Mouse (Mus musculus) C2C12 (cell line): ENCODE measurements around the gene Kdm2a. TPM values are rescaled to one million over a fixed set of nuclear protein-coding genes. Genes with fewer than 3 reads are reported as not detected.

Experiments used
- H3K27me3 ChIP-seq: one replicate; pipeline ENCODE4 v1.6.1; 2011; ENCODE audit not compliant: control insufficient read depth, insufficient read depth, insufficient read length
- H3K36me3 ChIP-seq: one replicate; pipeline ENCODE4 v1.6.1; 2011; ENCODE audit not compliant: control insufficient read depth, insufficient read depth
- H3K4me3 ChIP-seq: one replicate; pipeline ENCODE4 v1.5.1; 2011; ENCODE audit warnings: mild to moderate bottlenecking, control low read depth; ENCODE audit not compliant: poor library complexity, insufficient read depth, severe bottlenecking
- H3K79me2 ChIP-seq: one replicate; pipeline ENCODE4 v1.6.1; 2011; ENCODE audit not compliant: control insufficient read depth, insufficient read depth
- H3K79me3 ChIP-seq: one replicate; pipeline ENCODE4 v1.6.1; 2011; ENCODE audit warnings: low read depth, control low read depth
- H3ac ChIP-seq: one replicate; pipeline ENCODE3; 2011; ENCODE audit warnings: low read depth; ENCODE audit not compliant: control insufficient read depth, insufficient read length
- CEBPB ChIP-seq: IDR thresholded peaks from one replicate; pipeline ENCODE4 v1.6.1; 2011; ENCODE audit warnings: low read depth, mild to moderate bottlenecking, control low read depth, moderate library complexity
- CTCF ChIP-seq: IDR thresholded peaks from one replicate; pipeline ENCODE4 v1.5.1; 2011; ENCODE audit not compliant: control insufficient read depth, insufficient read depth, insufficient read length
- FOSL1 ChIP-seq: IDR thresholded peaks from one replicate; pipeline ENCODE4 v1.8.0; 2011; ENCODE audit warnings: mild to moderate bottlenecking, low read length; ENCODE audit not compliant: poor library complexity, insufficient read depth, severe bottlenecking
- MAX ChIP-seq: IDR thresholded peaks from one replicate; pipeline ENCODE4 v1.6.1; 2011; ENCODE audit warnings: mild to moderate bottlenecking, control low read depth
- MYOD1 ChIP-seq: IDR thresholded peaks from one replicate; pipeline ENCODE4 v1.6.1; 2011; ENCODE audit warnings: low read depth; ENCODE audit not compliant: control insufficient read depth, insufficient read length
- MYOG ChIP-seq: IDR thresholded peaks from one replicate; pipeline ENCODE4 v1.6.1; 2011; ENCODE audit not compliant: control insufficient read depth, insufficient read length; ENCODE audit errors: extremely low read depth
- USF1 ChIP-seq: IDR thresholded peaks from one replicate; pipeline ENCODE4 v1.6.1; 2011; ENCODE audit warnings: low read depth, mild to moderate bottlenecking, control low read depth, moderate library complexity
- polyA plus RNA-seq: library from polyadenylated mRNA; unstranded; fragments of >200 nt; fragmentation: generic; extraction: Trizol; gene quantifications from one replicate; pipeline ENCODE4 v1.2.1, GENCODE M21; 2012; ENCODE audit warnings: missing spikeins

The Kdm2a gene
- polyA plus RNA-seq, 1 experiment = 24.0 TPM

DNA sequence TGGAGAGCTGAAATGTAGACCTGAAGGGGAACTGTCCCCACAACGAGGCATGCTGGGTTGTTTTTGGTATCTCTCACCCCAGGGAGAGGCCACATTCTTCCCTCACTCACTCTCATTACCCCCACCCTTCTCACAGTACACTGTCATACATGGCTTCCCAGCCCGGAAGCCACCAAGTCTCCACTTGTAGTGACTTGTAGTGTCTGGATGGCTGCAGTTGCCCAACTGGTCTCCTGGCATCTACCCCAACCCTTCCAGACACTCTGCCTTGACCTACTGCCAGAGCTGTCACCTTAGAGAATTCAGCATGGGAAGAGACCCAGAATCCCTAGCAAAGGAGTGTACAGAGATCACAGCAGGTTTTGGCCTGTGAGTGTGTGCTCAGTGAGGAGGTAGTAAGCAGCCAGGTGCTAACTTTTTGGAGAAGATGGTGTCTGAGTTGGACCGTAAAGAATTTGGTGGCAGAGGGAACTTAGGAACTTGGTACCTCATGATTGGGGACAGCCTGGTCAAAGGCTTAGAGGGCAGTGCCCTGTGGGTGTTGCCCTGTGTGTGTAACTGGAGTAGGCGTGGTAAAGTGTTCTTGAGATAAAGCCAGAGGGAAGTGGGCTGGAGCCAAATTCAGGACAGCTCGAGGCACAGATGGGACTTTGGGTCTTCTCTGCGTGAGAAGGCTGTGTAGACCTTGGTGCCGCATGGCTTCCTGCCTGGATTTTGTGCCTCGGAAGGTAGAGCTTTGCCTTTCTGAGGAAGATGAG is 22.2 kb upstream of the Kdm2a start:
- Histone ChIP-seq H3ac (no peak overlapping the region), H3K36me3 (peaks cover 10% of the 10 kb centered on the region), H3K79me2 (no peaks in the 10 kb centered on the region), H3K27me3 (no peaks in the 10 kb centered on the region), H3K4me3 (no peak overlapping the region), H3K79me3 (no peaks in the 10 kb centered on the region)
- TF ChIP-seq FOSL1 (no peak), CEBPB (no peak), MAX (no peak), USF1 (no peak), MYOG (no peak), MYOD1 (no peak), CTCF (no peak)

DNA sequence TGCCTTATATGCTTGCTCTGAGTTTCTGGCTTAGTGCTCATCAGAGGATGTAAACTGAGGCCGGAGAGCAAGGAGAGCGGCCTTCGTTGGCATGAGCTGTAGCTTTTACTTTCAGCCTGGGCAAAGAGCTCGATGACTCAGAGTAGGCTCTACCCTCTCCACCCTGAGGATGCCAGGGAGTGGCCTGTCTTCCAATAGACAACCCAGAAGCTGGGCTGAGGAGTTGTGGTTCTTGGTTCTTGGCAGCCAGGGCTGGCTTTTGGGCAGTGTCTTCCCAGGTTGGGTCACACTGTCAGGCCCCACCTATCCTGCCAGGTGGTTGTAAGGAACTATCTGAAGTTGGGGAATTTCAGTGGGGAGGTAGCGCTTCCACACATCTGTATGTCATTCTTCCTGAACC is 21.6 kb upstream of the Kdm2a start:
- Histone ChIP-seq H3ac (no peak overlapping the region), H3K27me3 (no peaks in the 10 kb centered on the region), H3K79me2 (no peaks in the 10 kb centered on the region), H3K79me3 (no peaks in the 10 kb centered on the region), H3K4me3 (no peak overlapping the region), H3K36me3 (peaks cover 4% of the 10 kb centered on the region)
- TF ChIP-seq MYOD1 (no peak), CEBPB (no peak), MYOG (no peak), CTCF (no peak), MAX (no peak), USF1 (no peak), FOSL1 (no peak)

DNA sequence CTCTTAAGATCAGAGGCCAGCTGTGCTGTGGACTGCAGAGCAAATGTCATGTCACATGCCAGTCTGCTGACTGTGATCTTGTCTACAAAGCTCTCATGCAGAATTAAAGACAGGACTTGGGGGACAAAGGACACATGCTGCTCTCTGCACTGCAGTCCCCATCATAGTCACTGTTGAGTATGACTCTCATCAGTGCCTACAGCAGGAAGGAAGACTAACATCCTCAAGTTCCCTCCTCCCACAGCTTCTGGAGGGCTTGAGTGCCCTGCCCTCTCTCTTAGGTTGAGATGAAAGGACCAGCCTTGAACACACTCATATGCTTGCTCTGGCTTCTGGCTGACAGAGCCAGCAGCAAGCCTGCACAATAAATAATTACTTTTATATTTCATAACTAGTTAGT is 19.6 kb upstream of the Kdm2a start:
- Histone ChIP-seq H3K36me3 (no peaks in the 10 kb centered on the region), H3K4me3 (no peak overlapping the region), H3K79me3 (no peaks in the 10 kb centered on the region), H3K79me2 (no peaks in the 10 kb centered on the region), H3K27me3 (no peaks in the 10 kb centered on the region), H3ac (no peak overlapping the region)
- no peak for TF ChIP-seq MAX
- TF ChIP-seq USF1 = no peak
- no peak for TF ChIP-seq MYOG
- no peak for TF ChIP-seq MYOD1
- no peak for TF ChIP-seq CTCF
- no peak for TF ChIP-seq CEBPB
- no peak for TF ChIP-seq FOSL1

DNA sequence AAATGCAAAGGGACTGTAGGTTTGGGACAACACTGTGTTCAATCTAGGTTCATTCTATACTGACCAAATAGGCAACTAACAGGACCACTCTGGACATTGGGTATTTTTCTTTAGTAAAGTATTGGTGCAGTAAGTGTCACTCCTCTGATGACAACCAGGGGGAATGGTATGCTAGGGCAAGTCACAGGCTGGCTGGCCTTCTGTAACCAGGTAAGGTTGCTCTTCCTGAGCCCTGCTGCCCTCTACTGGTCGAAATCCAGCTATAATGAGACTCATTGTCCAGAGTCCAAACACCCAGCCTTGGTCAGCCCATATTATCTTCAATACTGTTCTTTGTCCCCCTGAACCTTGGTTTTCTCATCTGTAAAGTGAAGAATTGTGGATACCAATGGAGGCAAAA is 19.1 kb upstream of the Kdm2a start:
- H3K79me3 ChIP-seq = no peaks in the 10 kb centered on the region
- no peak overlapping the region for H3ac ChIP-seq
- no peaks in the 10 kb centered on the region for H3K27me3 ChIP-seq
- no peaks in the 10 kb centered on the region for H3K79me2 ChIP-seq
- H3K36me3 ChIP-seq = no peaks in the 10 kb centered on the region
- no peak overlapping the region for H3K4me3 ChIP-seq
- TF ChIP-seq CEBPB (no peak), MAX (no peak), CTCF (peak; percentile 45), FOSL1 (no peak)

DNA sequence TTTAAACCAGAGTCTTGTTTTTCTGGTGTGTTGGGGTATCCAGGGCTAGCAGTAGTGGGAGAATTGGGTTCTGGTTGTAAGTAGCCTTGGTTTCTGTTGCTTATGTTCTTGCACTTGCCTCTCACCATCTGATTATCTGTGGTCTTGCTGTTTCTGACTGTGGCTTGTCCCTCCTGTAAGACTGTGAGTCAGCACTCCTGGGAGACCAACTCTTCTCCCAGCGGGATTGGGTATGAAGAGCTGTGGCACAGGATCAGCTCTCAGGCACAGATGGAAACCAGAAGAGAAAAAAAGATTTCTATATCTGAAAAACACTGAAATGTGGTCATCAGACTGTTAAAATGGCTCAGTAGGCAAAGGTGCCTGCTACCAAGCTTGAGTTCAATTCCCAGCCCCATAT is 16.5 kb upstream of the Kdm2a start:
- TF ChIP-seq MYOG = no peak
- no peak for TF ChIP-seq FOSL1
- Histone ChIP-seq H3K79me2 (no peaks in the 10 kb centered on the region), H3K79me3 (no peaks in the 10 kb centered on the region), H3K4me3 (no peak overlapping the region), H3ac (no peak overlapping the region), H3K27me3 (no peaks in the 10 kb centered on the region), H3K36me3 (no peaks in the 10 kb centered on the region)

DNA sequence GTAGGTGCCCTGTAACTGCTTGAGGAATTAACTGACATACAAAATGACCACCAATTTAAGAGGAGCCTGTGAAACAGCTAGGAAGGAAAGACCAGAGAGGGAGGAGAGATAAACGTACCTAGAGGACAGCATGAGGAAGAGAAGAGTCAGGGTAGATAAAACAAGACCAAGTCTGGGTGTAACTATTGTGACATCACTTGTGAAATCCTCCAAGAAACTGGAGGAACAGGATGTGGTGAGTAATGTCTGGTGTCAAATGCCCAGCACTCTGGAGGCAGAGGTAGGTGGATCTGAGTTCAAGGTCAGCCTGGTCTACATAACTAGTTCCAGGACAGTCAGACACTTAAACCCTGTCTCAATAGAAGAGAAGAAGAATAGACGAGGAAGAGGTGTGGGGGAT is 11.0 kb upstream of the Kdm2a start:
- no peaks in the 10 kb centered on the region for H3K79me2 ChIP-seq
- H3K79me3 ChIP-seq = no peaks in the 10 kb centered on the region
- no peak overlapping the region for H3ac ChIP-seq
- H3K27me3 ChIP-seq = no peaks in the 10 kb centered on the region
- H3K36me3 ChIP-seq = no peaks in the 10 kb centered on the region
- H3K4me3 ChIP-seq = no peak overlapping the region
- TF ChIP-seq MAX (no peak), FOSL1 (no peak), CTCF (no peak), USF1 (no peak), CEBPB (peak; percentile 54)

DNA sequence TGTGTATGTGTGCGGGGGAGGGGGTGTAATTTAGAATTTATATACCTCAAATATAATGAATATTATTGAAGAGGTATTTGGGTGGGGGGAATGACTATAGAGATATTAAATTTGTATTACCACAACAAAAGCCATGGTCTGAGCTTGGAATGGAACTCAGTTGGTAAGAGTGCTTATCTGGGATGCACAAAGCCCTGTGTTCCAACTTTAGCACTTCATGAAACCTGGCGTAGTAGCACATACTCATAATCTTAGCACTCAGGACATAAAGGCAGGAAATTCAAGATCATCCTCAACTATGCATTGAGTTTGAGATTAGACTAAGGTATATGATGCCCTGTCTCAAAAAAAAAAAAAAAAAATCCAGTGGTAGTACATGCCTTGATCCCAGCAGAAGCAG is 6.8 kb upstream of the Kdm2a start:
- Histone ChIP-seq H3ac (no peak overlapping the region), H3K79me3 (no peaks in the 10 kb centered on the region), H3K27me3 (no peaks in the 10 kb centered on the region), H3K4me3 (no peak overlapping the region), H3K36me3 (no peaks in the 10 kb centered on the region), H3K79me2 (no peaks in the 10 kb centered on the region)
- TF ChIP-seq USF1 (no peak), FOSL1 (no peak)
